Mouse (Mus musculus) granulocyte monocyte progenitor cell, adult 5-6 weeks (primary cell): ENCODE results near the gene 4930556J24Rik. TPM values are rescaled to one million over a fixed set of nuclear protein-coding genes. Genes with fewer than 3 reads are reported as not detected.
"Not testable (repeated sequence)": the region's sequence is repeated elsewhere in the genome, so short reads cannot be mapped to it uniquely, and the experiment has no call there.

Experiments
- ATAC-seq: replicated peaks from 2 replicates; pipeline ENCODE4 v1.8.0; 2016; ENCODE audit warnings: mild to moderate bottlenecking, moderate TSS enrichment, inconsistent platforms; ENCODE audit not compliant: poor library complexity, severe bottlenecking
- total RNA-seq, 2 experiments: library from RNA; stranded (forward) in 1 of 2; stranded (reverse) in 1 of 2; fragments of 200-712, 200-1000 nt in 1 of 2; fragments of >200 nt in 1 of 2; fragmentation: Nextera tagmentation in 1 of 2; gene quantifications; 2 replicates each; pipeline ENCODE4 v1.2.3; 2014 to 2017

4930556J24Rik gene
- total RNA-seq, 2 experiments from 2014 or later = not detected

GRCm38 (mm10) chr11:3930019-3930418 is 46.6 kb downstream of the 4930556J24Rik start:
- ATAC-seq = peak; percentile 91

GRCm38 (mm10) chr11:3925916-3926315 is 50.7 kb downstream of the 4930556J24Rik start:
- ATAC-seq = no peak

GRCm38 (mm10) chr11:3922731-3923130 is 53.8 kb downstream of the 4930556J24Rik start:
- no peak for ATAC-seq

GRCm38 (mm10) chr11:3922115-3922514 is 54.5 kb downstream of the 4930556J24Rik start:
- ATAC-seq = no peak

DNA sequence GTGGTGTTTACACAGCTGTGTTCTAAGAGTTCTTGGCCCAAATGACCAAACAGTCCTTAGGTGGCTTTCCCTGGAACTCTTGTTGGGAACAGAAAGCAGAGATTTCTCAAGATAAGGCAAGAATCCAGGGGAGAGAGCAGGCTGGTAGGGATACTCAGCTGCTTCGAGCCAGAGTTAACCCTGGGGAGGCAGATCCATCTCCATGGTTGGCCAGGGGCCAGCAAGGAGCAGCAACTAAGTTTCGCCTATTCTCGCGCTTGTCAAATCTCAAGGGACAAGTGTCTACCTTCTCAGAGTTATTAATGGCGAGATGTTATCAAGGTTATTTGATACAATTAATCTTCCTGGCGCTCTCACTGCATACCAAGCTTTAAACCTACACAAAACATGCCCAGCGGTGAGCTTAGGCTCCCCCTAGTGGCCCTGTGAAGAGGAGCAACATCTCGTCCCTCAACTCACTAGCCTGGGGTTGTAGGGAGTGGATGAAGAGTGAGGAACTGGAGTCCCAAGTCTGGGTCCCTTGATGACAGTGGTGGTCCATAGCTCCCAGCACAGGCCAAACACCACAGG is 55.2 kb downstream of the 4930556J24Rik start:
- peak; percentile 84 for ATAC-seq

- no peak for ATAC-seq
Measured at GRCm38 (mm10) chr11:3920476-3920875, 56.1 kb downstream of the 4930556J24Rik start.

DNA sequence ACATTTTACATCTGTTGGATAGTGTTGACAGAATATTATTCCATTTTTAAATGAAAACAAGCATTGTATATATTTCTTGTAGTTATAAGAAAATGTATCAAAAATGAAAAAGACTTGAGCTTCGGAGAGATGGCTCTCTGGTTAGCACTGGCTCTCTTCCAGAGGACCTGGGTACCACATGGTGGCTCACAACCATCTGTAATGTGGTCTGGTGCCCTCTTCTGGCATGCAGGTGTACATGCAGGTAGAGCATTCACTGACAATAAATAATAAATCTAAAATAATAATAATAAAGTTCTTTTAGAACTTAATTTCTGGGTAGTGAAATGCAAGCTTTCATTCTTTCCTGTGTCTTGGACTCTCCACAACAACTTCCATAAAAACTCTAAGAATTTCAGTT is 57.8 kb downstream of the 4930556J24Rik start:
- no peak for ATAC-seq

GRCm38 (mm10) chr11:3914109-3914840 is 62.3 kb downstream of the 4930556J24Rik start, which contains the start of gene Slc35e4:
Gene Slc35e4, minus strand, starts transcription at chr11:3914664.
- peak; percentile 69 for ATAC-seq

- ATAC-seq = peak; percentile 77
Measured at GRCm38 (mm10) chr11:3913316-3914108, 63.1 kb downstream of the 4930556J24Rik start.

- ATAC-seq = peak; percentile 10
Measured at GRCm38 (mm10) chr11:3912875-3913271, 63.7 kb downstream of the 4930556J24Rik start.

DNA sequence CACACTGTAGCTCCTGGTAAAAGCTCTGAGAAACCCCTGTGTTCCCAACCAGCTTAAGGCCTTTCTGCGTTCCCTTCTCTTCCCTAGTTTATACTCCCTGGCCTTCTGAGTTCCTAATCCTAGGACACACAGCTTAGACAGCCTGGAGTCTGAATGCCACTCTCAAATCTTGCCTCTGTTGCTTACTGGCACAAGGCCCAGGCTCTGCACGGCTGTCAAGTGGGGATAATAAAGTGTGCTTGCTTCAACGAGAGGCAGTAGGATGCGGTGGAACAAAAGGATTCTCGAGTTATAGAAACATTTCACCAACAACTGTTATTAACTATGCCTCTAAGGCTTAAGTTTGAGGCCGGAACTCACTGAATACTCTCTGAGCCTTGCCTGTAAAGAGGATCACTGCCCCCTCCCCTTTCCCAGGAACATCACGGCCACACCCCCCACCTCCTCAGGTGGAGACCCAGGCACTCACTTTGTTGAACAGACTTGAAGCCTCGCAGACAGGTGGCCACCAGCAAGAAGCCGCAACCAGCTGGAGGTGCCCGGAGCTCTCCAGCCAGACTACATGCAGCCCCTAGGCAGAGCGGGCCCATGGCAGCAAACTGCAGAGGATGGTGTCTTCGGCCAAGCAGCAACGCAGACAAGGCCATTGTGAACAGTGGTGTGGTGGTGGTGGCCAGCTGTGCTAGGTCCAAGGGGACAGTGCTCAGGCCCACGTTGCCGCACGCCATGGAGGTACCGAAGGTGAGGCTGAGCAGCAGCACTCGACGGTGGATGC is 64.3 kb downstream of the 4930556J24Rik start:
- no peak for ATAC-seq

GRCm38 (mm10) chr11:3911440-3911839 is 65.1 kb downstream of the 4930556J24Rik start:
- not testable (repeated sequence) for ATAC-seq

DNA sequence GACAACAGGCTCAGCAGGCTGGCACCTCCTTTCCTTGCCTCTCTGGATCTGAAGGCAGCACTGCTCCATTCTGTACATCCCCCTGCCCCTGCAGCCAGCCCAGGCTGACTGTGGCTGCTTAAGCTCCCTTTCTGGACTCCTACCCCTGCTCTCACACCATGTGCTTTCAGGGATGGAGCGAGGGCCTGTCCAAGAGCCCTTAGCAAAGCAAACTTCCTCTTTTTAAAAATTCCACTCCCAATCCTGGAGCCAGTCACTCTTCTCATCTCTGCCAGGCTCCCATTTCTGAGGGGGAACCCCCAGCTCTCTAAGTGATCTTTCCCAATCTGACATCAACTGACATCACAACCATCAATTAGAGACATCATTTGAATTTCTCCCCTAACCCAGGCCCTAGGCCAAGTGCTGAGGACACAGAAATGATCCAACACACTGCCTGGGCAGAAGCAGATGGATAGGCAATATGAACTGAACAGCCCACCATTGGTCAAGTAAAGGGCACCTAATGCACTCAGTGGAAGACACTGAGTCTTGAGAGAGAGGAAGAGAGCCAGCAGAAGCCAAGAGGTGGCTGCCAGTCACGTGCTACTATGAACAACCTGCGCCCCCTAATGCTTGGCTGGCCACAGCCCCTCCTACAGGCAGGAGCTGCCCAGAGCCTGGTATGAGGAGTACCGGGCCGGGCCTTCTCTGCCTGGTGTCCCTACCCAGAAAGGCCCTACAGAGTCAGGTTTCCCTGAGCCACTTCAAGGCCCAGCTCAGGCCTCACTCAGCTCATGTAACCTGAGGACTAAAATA is 65.9 kb downstream of the 4930556J24Rik start:
- ATAC-seq = 0 out of 2 replicates have a peak, but pooled peaks have one; percentile 7

GRCm38 (mm10) chr11:3909236-3909635 is 67.3 kb downstream of the 4930556J24Rik start:
- no peak for ATAC-seq

DNA sequence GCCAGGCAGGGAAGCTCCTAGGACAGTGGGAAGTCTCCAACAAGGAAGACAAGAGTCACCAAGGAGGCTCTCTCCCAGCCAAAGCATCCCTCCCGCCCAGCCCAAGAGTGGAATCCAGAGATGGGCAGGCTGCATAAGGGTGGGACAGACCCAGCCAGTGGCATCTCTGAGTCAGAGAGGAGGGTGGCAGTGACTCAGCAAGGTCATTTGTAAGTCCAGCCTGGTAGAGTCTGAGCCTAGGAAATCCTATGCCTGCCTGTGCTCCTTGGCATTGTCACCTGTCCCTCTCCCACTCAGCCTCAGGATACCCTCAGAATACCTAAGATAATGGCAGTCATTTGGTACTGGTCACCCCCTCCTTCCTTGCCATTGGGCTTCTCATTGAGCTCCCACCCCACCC is 71.1 kb downstream of the 4930556J24Rik start:
- ATAC-seq = no peak

DNA sequence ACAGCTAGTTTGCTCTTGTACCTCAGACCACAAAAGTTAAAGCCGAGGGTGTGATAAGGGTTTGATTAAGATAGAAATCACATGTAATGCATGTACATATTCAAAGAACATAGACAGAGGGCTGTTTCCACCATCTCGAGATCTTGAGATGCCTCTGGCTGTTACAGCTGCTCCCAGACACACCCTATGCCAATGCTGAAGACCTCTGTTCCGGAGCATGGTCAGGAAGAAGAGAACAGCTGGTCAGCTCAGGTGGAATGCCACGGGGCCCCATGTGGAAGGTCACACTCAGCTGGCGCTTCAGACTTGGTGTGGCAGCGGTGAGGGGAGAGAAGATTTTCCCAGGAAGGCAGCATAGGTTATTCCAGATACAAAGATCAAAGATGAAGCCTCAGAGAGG is 71.9 kb downstream of the 4930556J24Rik start:
- ATAC-seq = no peak

- ATAC-seq = peak; percentile 66
Measured at GRCm38 (mm10) chr11:3903046-3903445, 73.5 kb downstream of the 4930556J24Rik start.

DNA sequence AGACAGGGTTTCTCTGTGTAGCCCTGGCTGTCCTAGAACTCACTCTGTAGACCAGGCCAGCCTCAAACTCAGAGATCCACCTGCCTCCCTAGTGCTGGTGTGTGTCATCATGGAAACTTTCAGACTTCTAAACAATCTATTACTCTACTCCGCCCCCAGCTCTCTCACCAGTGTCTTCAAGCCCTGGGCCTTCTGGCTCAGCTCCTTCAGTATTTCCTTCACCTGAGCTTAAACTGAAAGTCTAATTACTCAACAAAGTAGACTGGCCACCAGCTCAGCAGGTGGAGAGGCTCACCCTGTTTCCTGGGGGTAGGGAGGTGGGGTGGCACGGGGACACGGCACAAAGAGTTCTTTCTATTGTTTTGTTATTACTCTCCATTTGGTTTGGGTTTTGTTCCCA is 74.1 kb downstream of the 4930556J24Rik start:
- no peak for ATAC-seq

- ATAC-seq = no peak
Measured at GRCm38 (mm10) chr11:3900296-3900695, 76.3 kb downstream of the 4930556J24Rik start.
